Mouse (Mus musculus) lung, postnatal 25 days (tissue): Measurements from ENCODE around the gene Bri3bp.

Source experiments
- DNase-seq: peaks from one replicate; pipeline ENCODE4 v3.0.0; 2022; ENCODE audit warnings: low spot score

Gene Bri3bp

GRCm38 (mm10) chr5:125456100-125456499 lies 14.7 kb downstream of the Bri3bp start:
- DNase-seq = no peak

- DNase-seq = no peak
These were observed 16.2 kb downstream of the Bri3bp start for GRCm38 (mm10) chr5:125457538-125457937.

- no peak for DNase-seq
These were observed 19.2 kb downstream of the Bri3bp start for GRCm38 (mm10) chr5:125460574-125460973.

- peak; percentile 58 for DNase-seq
These were observed 20.6 kb downstream of the Bri3bp start for GRCm38 (mm10) chr5:125461868-125462445.

GRCm38 (mm10) chr5:125465192-125465591 lies 23.8 kb downstream of the Bri3bp start:
- no peak for DNase-seq

- peak; percentile 98 for DNase-seq
These were observed 24.3 kb downstream of the Bri3bp start for GRCm38 (mm10) chr5:125465701-125466106.

GRCm38 (mm10) chr5:125466483-125466882 lies 25.1 kb downstream of the Bri3bp start:
- DNase-seq = no peak

GRCm38 (mm10) chr5:125467261-125467660 lies 25.9 kb downstream of the Bri3bp start:
- DNase-seq = no peak

GRCm38 (mm10) chr5:125470713-125471112 lies 29.3 kb downstream of the Bri3bp start:
- DNase-seq = no peak

GRCm38 (mm10) chr5:125472796-125473475 lies 31.6 kb downstream of the Bri3bp start:
- no peak for DNase-seq

GRCm38 (mm10) chr5:125475030-125475429 lies 33.7 kb downstream of the Bri3bp start:
- DNase-seq = no peak

GRCm38 (mm10) chr5:125475601-125476285 lies 34.4 kb downstream of the Bri3bp start, which contains the start of gene Aacs:
Gene Aacs, plus strand, starts transcription at chr5:125475814.
- peak; percentile 97 for DNase-seq

GRCm38 (mm10) chr5:125476286-125476625 lies 34.9 kb downstream of the Bri3bp start:
- DNase-seq = no peak

GRCm38 (mm10) chr5:125476799-125477198 lies 35.4 kb downstream of the Bri3bp start:
- DNase-seq = no peak

- peak; percentile 18 for DNase-seq
These were observed 36.2 kb downstream of the Bri3bp start for GRCm38 (mm10) chr5:125477533-125477932.

GRCm38 (mm10) chr5:125478037-125478436 lies 36.7 kb downstream of the Bri3bp start:
- DNase-seq = no peak

- DNase-seq = no peak
These were observed 38.0 kb downstream of the Bri3bp start for GRCm38 (mm10) chr5:125479376-125479775.

- DNase-seq = no peak
These were observed 39.3 kb downstream of the Bri3bp start for GRCm38 (mm10) chr5:125480434-125481231.

- no peak for DNase-seq
These were observed 41.1 kb downstream of the Bri3bp start for GRCm38 (mm10) chr5:125482474-125482873.

GRCm38 (mm10) chr5:125483712-125484611 lies 42.6 kb downstream of the Bri3bp start:
- DNase-seq = no peak

- DNase-seq = peak; percentile 21
These were observed 43.8 kb downstream of the Bri3bp start for GRCm38 (mm10) chr5:125485031-125485778.
